Mouse (Mus musculus): ENCODE results near the gene Fam198b. TPM values are rescaled to one million over a fixed set of nuclear protein-coding genes. Genes with fewer than 3 reads are reported as not detected.
A peak's percentile ranks its signal among the peaks of the same experiment; 100 is the strongest.

Fam198b gene
- polyA plus RNA-seq, 1 experiment from 2014 or later, result 44.4 TPM

GRCm38 (mm10) chr3:79947736-79948135 is 63.4 kb downstream of the Fam198b start:
- no peak for ATAC-seq (replicated peaks; ENCODE audit: insufficient number of reproducible peaks, low FRiP score, low TSS enrichment)
- WGBS (ENCODE audit: insufficient replicate concordance), result 40% methylated on average over 1 of the region's 1 CpGs
- Histone ChIP-seq H3K27ac (ENCODE audit: low read depth, low read length) (peak overlapping the region; percentile 12; the same call in 1 of the 2 replicates), H3K9me3 (replicated peaks; ENCODE audit: control insufficient read depth, low read length) (no peaks in the 10 kb centered on the region), H3K9ac (ENCODE audit: low read depth, low read length) (no peak overlapping the region), H3K4me2 (no peak overlapping the region), H3K4me1 (ENCODE audit: control insufficient read depth, insufficient read depth, low read length) (peaks cover 3% of the 10 kb centered on the region), H3K36me3 (ENCODE audit: control insufficient read depth, insufficient read depth, low read length) (peaks cover 3% of the 10 kb centered on the region; the same call in 1 of the 2 replicates), H3K27me3 (ENCODE audit: control insufficient read depth, insufficient read depth, low read length) (no peaks in the 10 kb centered on the region), H3K4me3 (ENCODE audit: low read depth, low read length) (no peak overlapping the region)

- H3K27ac ChIP-seq (ENCODE audit: low read depth, low read length), result peak overlapping the region; percentile 12; the same call in 1 of the 2 replicates
- no peak overlapping the region for H3K4me2 ChIP-seq
- no peak overlapping the region for H3K4me3 ChIP-seq (ENCODE audit: low read depth, low read length)
- H3K4me1 ChIP-seq (ENCODE audit: control insufficient read depth, insufficient read depth, low read length), result peaks cover 3% of the 10 kb centered on the region
- WGBS (ENCODE audit: insufficient replicate concordance), result 67% methylated on average over 2 of the region's 2 CpGs
- ATAC-seq (replicated peaks; ENCODE audit: insufficient number of reproducible peaks, low FRiP score, low TSS enrichment), result no peak
- H3K27me3 ChIP-seq (ENCODE audit: control insufficient read depth, insufficient read depth, low read length), result no peaks in the 10 kb centered on the region
- H3K36me3 ChIP-seq (ENCODE audit: control insufficient read depth, insufficient read depth, low read length), result no peaks in the 10 kb centered on the region
- no peaks in the 10 kb centered on the region for H3K9me3 ChIP-seq (replicated peaks; ENCODE audit: control insufficient read depth, low read length)
- no peak overlapping the region for H3K9ac ChIP-seq (ENCODE audit: low read depth, low read length)
Measured at GRCm38 (mm10) chr3:79948151-79948550, 63.8 kb downstream of the Fam198b start.

- WGBS (ENCODE audit: insufficient replicate concordance), result 77% methylated on average over 2 of the region's 2 CpGs
- no peak overlapping the region for H3K9ac ChIP-seq (ENCODE audit: low read depth, low read length)
- no peak for ATAC-seq (replicated peaks; ENCODE audit: insufficient number of reproducible peaks, low FRiP score, low TSS enrichment)
Measured at GRCm38 (mm10) chr3:79953164-79953759, 68.9 kb downstream of the Fam198b start.

GRCm38 (mm10) chr3:79955262-79955661 is 70.9 kb downstream of the Fam198b start:
- H3K4me3 ChIP-seq (ENCODE audit: low read depth, low read length), result no peak overlapping the region
- H3K27ac ChIP-seq (ENCODE audit: low read depth, low read length), result no peak overlapping the region
- H3K4me1 ChIP-seq (ENCODE audit: control insufficient read depth, insufficient read depth, low read length), result no peaks in the 10 kb centered on the region
- H3K9me3 ChIP-seq (replicated peaks; ENCODE audit: control insufficient read depth, low read length), result no peaks in the 10 kb centered on the region
- WGBS (ENCODE audit: insufficient replicate concordance), result 86% methylated on average over 3 of the region's 3 CpGs
- H3K4me2 ChIP-seq, result no peak overlapping the region
- H3K9ac ChIP-seq (ENCODE audit: low read depth, low read length), result no peak overlapping the region
- H3K36me3 ChIP-seq (ENCODE audit: control insufficient read depth, insufficient read depth, low read length), result no peaks in the 10 kb centered on the region
- no peak for ATAC-seq (replicated peaks; ENCODE audit: insufficient number of reproducible peaks, low FRiP score, low TSS enrichment)
- H3K27me3 ChIP-seq (ENCODE audit: control insufficient read depth, insufficient read depth, low read length), result no peaks in the 10 kb centered on the region

More at GRCm38 (mm10) chr3:79953164-79953759, 68.9 kb downstream of the Fam198b start:
- Histone ChIP-seq H3K36me3 (ENCODE audit: control insufficient read depth, insufficient read depth, low read length) (no peaks in the 10 kb centered on the region), H3K27me3 (ENCODE audit: control insufficient read depth, insufficient read depth, low read length) (no peaks in the 10 kb centered on the region), H3K27ac (ENCODE audit: low read depth, low read length) (no peak overlapping the region), H3K4me2 (no peak overlapping the region), H3K4me3 (ENCODE audit: low read depth, low read length) (no peak overlapping the region), H3K9me3 (replicated peaks; ENCODE audit: control insufficient read depth, low read length) (no peaks in the 10 kb centered on the region), H3K4me1 (ENCODE audit: control insufficient read depth, insufficient read depth, low read length) (no peaks in the 10 kb centered on the region)

- no peak overlapping the region for H3K27ac ChIP-seq (ENCODE audit: low read depth, low read length)
- H3K36me3 ChIP-seq (ENCODE audit: control insufficient read depth, insufficient read depth, low read length), result no peaks in the 10 kb centered on the region
- no peak overlapping the region for H3K4me2 ChIP-seq
- H3K27me3 ChIP-seq (ENCODE audit: control insufficient read depth, insufficient read depth, low read length), result no peaks in the 10 kb centered on the region
- H3K9ac ChIP-seq (ENCODE audit: low read depth, low read length), result no peak overlapping the region
- no peaks in the 10 kb centered on the region for H3K9me3 ChIP-seq (replicated peaks; ENCODE audit: control insufficient read depth, low read length)
- H3K4me1 ChIP-seq (ENCODE audit: control insufficient read depth, insufficient read depth, low read length), result no peaks in the 10 kb centered on the region
- ATAC-seq (replicated peaks; ENCODE audit: insufficient number of reproducible peaks, low FRiP score, low TSS enrichment), result no peak
- H3K4me3 ChIP-seq (ENCODE audit: low read depth, low read length), result no peak overlapping the region
Measured at GRCm38 (mm10) chr3:79956792-79957191, 72.5 kb downstream of the Fam198b start.

GRCm38 (mm10) chr3:79957752-79958151 is 73.4 kb downstream of the Fam198b start:
- H3K36me3 ChIP-seq (ENCODE audit: control insufficient read depth, insufficient read depth, low read length), result no peaks in the 10 kb centered on the region
- no peak overlapping the region for H3K27ac ChIP-seq (ENCODE audit: low read depth, low read length)
- H3K4me2 ChIP-seq, result no peak overlapping the region
- H3K27me3 ChIP-seq (ENCODE audit: control insufficient read depth, insufficient read depth, low read length), result no peaks in the 10 kb centered on the region
- H3K4me3 ChIP-seq (ENCODE audit: low read depth, low read length), result no peak overlapping the region
- H3K9ac ChIP-seq (ENCODE audit: low read depth, low read length), result no peak overlapping the region
- H3K9me3 ChIP-seq (replicated peaks; ENCODE audit: control insufficient read depth, low read length), result no peaks in the 10 kb centered on the region
- H3K4me1 ChIP-seq (ENCODE audit: control insufficient read depth, insufficient read depth, low read length), result no peaks in the 10 kb centered on the region
- no peak for ATAC-seq (replicated peaks; ENCODE audit: insufficient number of reproducible peaks, low FRiP score, low TSS enrichment)
- 79% methylated on average over 2 of the region's 2 CpGs for WGBS (ENCODE audit: insufficient replicate concordance)

GRCm38 (mm10) chr3:79966709-79967108 is 82.4 kb downstream of the Fam198b start:
- Histone ChIP-seq H3K9me3 (replicated peaks; ENCODE audit: control insufficient read depth, low read length) (no peaks in the 10 kb centered on the region), H3K9ac (ENCODE audit: low read depth, low read length) (no peak overlapping the region), H3K27me3 (ENCODE audit: control insufficient read depth, insufficient read depth, low read length) (no peaks in the 10 kb centered on the region), H3K27ac (ENCODE audit: low read depth, low read length) (no peak overlapping the region), H3K4me3 (ENCODE audit: low read depth, low read length) (no peak overlapping the region), H3K4me2 (no peak overlapping the region), H3K36me3 (ENCODE audit: control insufficient read depth, insufficient read depth, low read length) (no peaks in the 10 kb centered on the region), H3K4me1 (ENCODE audit: control insufficient read depth, insufficient read depth, low read length) (peaks cover 20% of the 10 kb centered on the region)
- WGBS (ENCODE audit: insufficient replicate concordance), result 54% methylated on average over 4 of the region's 4 CpGs
- no peak for ATAC-seq (replicated peaks; ENCODE audit: insufficient number of reproducible peaks, low FRiP score, low TSS enrichment)

- ATAC-seq (replicated peaks; ENCODE audit: insufficient number of reproducible peaks, low FRiP score, low TSS enrichment), result no peak
Measured at GRCm38 (mm10) chr3:79967346-79967745, 83.0 kb downstream of the Fam198b start.

GRCm38 (mm10) chr3:79968426-79968825 is 84.1 kb downstream of the Fam198b start:
- no peaks in the 10 kb centered on the region for H3K27me3 ChIP-seq (ENCODE audit: control insufficient read depth, insufficient read depth, low read length)
- H3K4me1 ChIP-seq (ENCODE audit: control insufficient read depth, insufficient read depth, low read length), result peaks cover 20% of the 10 kb centered on the region
- H3K9me3 ChIP-seq (replicated peaks; ENCODE audit: control insufficient read depth, low read length), result no peaks in the 10 kb centered on the region
- no peak overlapping the region for H3K4me3 ChIP-seq (ENCODE audit: low read depth, low read length)
- no peak overlapping the region for H3K9ac ChIP-seq (ENCODE audit: low read depth, low read length)
- H3K27ac ChIP-seq (ENCODE audit: low read depth, low read length), result no peak overlapping the region
- H3K36me3 ChIP-seq (ENCODE audit: control insufficient read depth, insufficient read depth, low read length), result no peaks in the 10 kb centered on the region
- ATAC-seq (replicated peaks; ENCODE audit: insufficient number of reproducible peaks, low FRiP score, low TSS enrichment), result no peak
- WGBS (ENCODE audit: insufficient replicate concordance), result 49% methylated on average over 2 of the region's 2 CpGs
- H3K4me2 ChIP-seq, result no peak overlapping the region

More at GRCm38 (mm10) chr3:79967346-79967745, 83.0 kb downstream of the Fam198b start:
- Histone ChIP-seq H3K27me3 (ENCODE audit: control insufficient read depth, insufficient read depth, low read length) (no peaks in the 10 kb centered on the region), H3K4me3 (ENCODE audit: low read depth, low read length) (no peak overlapping the region), H3K4me1 (ENCODE audit: control insufficient read depth, insufficient read depth, low read length) (peaks cover 20% of the 10 kb centered on the region), H3K36me3 (ENCODE audit: control insufficient read depth, insufficient read depth, low read length) (no peaks in the 10 kb centered on the region), H3K9me3 (replicated peaks; ENCODE audit: control insufficient read depth, low read length) (no peaks in the 10 kb centered on the region), H3K4me2 (no peak overlapping the region), H3K27ac (ENCODE audit: low read depth, low read length) (peak overlapping the region; percentile 13; the same call in 1 of the 2 replicates), H3K9ac (ENCODE audit: low read depth, low read length) (no peak overlapping the region)
- 21% methylated on average over 1 of the region's 1 CpGs for WGBS (ENCODE audit: insufficient replicate concordance)

All from heart, embryonic 11.5 days (tissue).